9 mouse cellular contexts compared by ENCODE assay signal in the genomic region with DNA sequence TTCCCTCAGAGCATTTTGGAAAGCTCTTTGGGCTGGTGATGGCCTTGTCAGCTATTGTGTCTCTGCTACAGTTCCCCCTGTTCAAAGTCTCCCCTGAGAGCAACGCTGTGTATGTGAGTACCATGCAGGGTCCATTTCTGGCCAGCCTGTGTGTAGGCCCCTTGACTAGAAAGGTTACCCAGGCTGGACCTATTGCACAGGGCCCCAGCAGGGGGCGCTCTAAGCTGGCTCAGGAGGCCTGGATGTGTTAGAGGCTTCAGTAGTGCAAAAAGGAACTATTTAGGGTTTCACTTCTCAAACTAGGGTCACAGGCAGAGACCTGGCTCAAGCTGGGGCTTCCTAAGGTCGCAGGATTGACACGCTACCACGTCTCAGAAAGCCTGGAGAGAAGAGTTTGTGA. TPM values are rescaled to one million over a fixed set of nuclear protein-coding genes. Genes with fewer than 3 reads are reported as not detected.
DNase-seq lines count a peak whose midpoint lies in the region; ATAC-seq lines count a peak whose summit lies in the region.
"Had no signal": no experiment of that assay in that cellular context is flagged by ENCODE, and none has a peak within 500 bp of the region (broad histone marks: within the 10 kb centered on the region; RNA-seq: fewer than 3 reads in every experiment).

No protein-coding gene starts in this region.

- H3K36me3 ChIP-seq in liver, embryonic 15.5 days (replicated peaks): peaks cover 91% of the 10 kb centered on the region

- peak; percentile 62 for ATAC-seq in CD4-positive, CD25-positive, alpha-beta regulatory T cell, adult 4 months
- ATAC-seq in liver, embryonic 15.5 days (ENCODE audit: insufficient read depth): peak; percentile 41; the same call in 1 of the 2 replicates
- ATAC-seq in neutrophil, adult 5-6 weeks (ENCODE audit: extremely low read depth, insufficient number of reproducible peaks, low FRiP score, poor library complexity, severe bottlenecking): peak; percentile 93

- H3K4me2 ChIP-seq in liver, embryonic 15.5 days: no peak overlapping the region

- H3K27ac ChIP-seq in liver, embryonic 15.5 days (replicated peaks): no peak overlapping the region

- 58% methylated on average over 5 of the region's 5 CpGs for WGBS in liver, embryonic 15.5 days (ENCODE audit: insufficient replicate concordance)

- intact Hi-C loops in gastrocnemius, postnatal 14 days (cut with DNase I; ENCODE audit: low total_unique reads): loop anchor here (5.0 kb wide), 1 partner anchor 51 kb away; no protein-coding TSS in a partner anchor

- H3K4me1 ChIP-seq in liver, embryonic 15.5 days (replicated peaks): peaks cover 12% of the 10 kb centered on the region

- peak; percentile 32 for DNase-seq in 3134 (ENCODE audit: extremely low read depth, insufficient read length, low spot score)
- DNase-seq in brain, adult 2 months (ENCODE audit: low read depth, low spot score): peak; percentile 49
- peak; percentile 51 for DNase-seq in gastrocnemius, postnatal 14 days
- DNase-seq in kidney, postnatal 14 days: peak; percentile 50
- DNase-seq in thymus, postnatal 4 days: peak; percentile 82

- no peaks in the 10 kb centered on the region for H3K9me3 ChIP-seq in liver, embryonic 15.5 days (replicated peaks)

- H3K9ac ChIP-seq in liver, embryonic 15.5 days: no peak overlapping the region

- H3K27me3 ChIP-seq in liver, embryonic 15.5 days: no peaks in the 10 kb centered on the region

- no peak overlapping the region for H3K4me3 ChIP-seq in liver, embryonic 15.5 days (replicated peaks)

RNA-seq across cellular contexts. Expression of a gene that starts 19.9 kb away (rescaled TPM):
- 10 to 100 TPM in 1 of 2 experiments, 1 to 10 TPM in 1; 7.0 to 10.7 TPM for polyA plus RNA-seq in CD4-positive, CD25-positive, alpha-beta regulatory T cell, adult 4 months (2017; shearing (Covaris generic))
- 10 to 100 TPM; 22.4 to 43.2 TPM for total RNA-seq in gastrocnemius, postnatal 14 days (2021)
- polyA plus RNA-seq in liver, embryonic 15.5 days (2015; fragmentation: Nextera tagmentation; extraction: Ambion mirVana): 113 and 114 TPM in 2 replicates
- 2.7 and 2.9 TPM in 2 replicates for total RNA-seq in neutrophil, adult 5-6 weeks (2017)

RNA-seq across cellular contexts. Expression of a gene that starts 24.0 kb away (rescaled TPM):
- not detected for polyA plus RNA-seq in CD4-positive, CD25-positive, alpha-beta regulatory T cell, adult 4 months (2017; shearing (Covaris generic))
- total RNA-seq in gastrocnemius, postnatal 14 days (2021): under 1 TPM in 1 of 2 experiments, not detected in 1; 0.29 TPM
- polyA plus RNA-seq in liver, embryonic 15.5 days (2015; fragmentation: Nextera tagmentation; extraction: Ambion mirVana): 26.7 and 68.4 TPM in 2 replicates
- 0.93 TPM in 1 of 2 replicates, not detected in the other for total RNA-seq in neutrophil, adult 5-6 weeks (2017)
- polyA plus RNA-seq: frontal cortex, adult 2 months had no signal

RNA-seq across cellular contexts. Expression of a gene that starts 31.7 kb away (rescaled TPM):
- polyA plus RNA-seq in CD4-positive, CD25-positive, alpha-beta regulatory T cell, adult 4 months (2017; shearing (Covaris generic)): not detected
- not detected for total RNA-seq in gastrocnemius, postnatal 14 days (2021)
- polyA plus RNA-seq in liver, embryonic 15.5 days (2015; fragmentation: Nextera tagmentation; extraction: Ambion mirVana): 1.8 and 6.4 TPM in 2 replicates
- not detected in 2 replicates for total RNA-seq in neutrophil, adult 5-6 weeks (2017)
- polyA plus RNA-seq: frontal cortex, adult 2 months had no signal

Comparison
In these comparisons a context has a peak if more than half of its experiments do, and no peak if none do; other contexts are left out.
1. DNase-seq: peak in every context shown above with its lines; median percentile 82 in thymus, postnatal 4 days; 51 in gastrocnemius, postnatal 14 days; 50 in kidney, postnatal 14 days; 49 in brain, adult 2 months; 32 in 3134.
2. ATAC-seq: peak in every context shown above with its lines; median percentile 93 in neutrophil, adult 5-6 weeks; 62 in CD4-positive, CD25-positive, alpha-beta regulatory T cell, adult 4 months; 41 in liver, embryonic 15.5 days.